Mouse (Mus musculus) liver, adult 2 months (tissue): Measurements from ENCODE around the gene Gm20388. TPM values are rescaled to one million over a fixed set of nuclear protein-coding genes. Genes with fewer than 3 reads are reported as not detected.

Source experiments
- DNase-seq: peaks from one replicate; pipeline ENCODE4 v3.0.0-alpha.2; 2011; ENCODE audit warnings: low read depth, low spot score; ENCODE audit errors: extremely low read depth
- H3K27ac ChIP-seq: fragments of 200-500 bp; replicated peaks from 2 replicates; pipeline ENCODE4 v1.5.1; 2012; ENCODE audit warnings: low read depth, mild to moderate bottlenecking, control low read depth, inconsistent platforms, low read length; ENCODE audit not compliant: insufficient read depth
- H3K27me3 ChIP-seq: fragments of 200-500 bp; 2 replicates; pipeline ENCODE4 v1.6.1; 2012; ENCODE audit warnings: mild to moderate bottlenecking, moderate library complexity, low read length, inconsistent platforms; ENCODE audit not compliant: control insufficient read depth, insufficient read depth
- H3K36me3 ChIP-seq: fragments of 200-500 bp; 2 replicates; pipeline ENCODE4 v1.6.1; 2012; ENCODE audit warnings: low read length, inconsistent platforms; ENCODE audit not compliant: control insufficient read depth, insufficient read depth
- H3K4me1 ChIP-seq: fragments of 200-500 bp; 2 replicates; pipeline ENCODE4 v1.6.1; 2011; ENCODE audit warnings: low read length; ENCODE audit not compliant: control insufficient read depth, insufficient read depth
- H3K4me3 ChIP-seq: fragments of 200-500 bp; 2 replicates; pipeline ENCODE4 v1.5.1; 2011; ENCODE audit warnings: low read depth, mild to moderate bottlenecking, control low read depth, low read length, moderate library complexity; ENCODE audit not compliant: insufficient read depth
- H3K79me2 ChIP-seq: fragments of 200-500 bp; 2 replicates; pipeline ENCODE4 v1.6.1; 2012; ENCODE audit warnings: inconsistent platforms, mild to moderate bottlenecking, low read length, moderate library complexity; ENCODE audit not compliant: control insufficient read depth, insufficient read depth
- H3K9ac ChIP-seq: fragments of 200-500 bp; 2 replicates; pipeline ENCODE4 v1.6.1; 2012; ENCODE audit warnings: low read depth, mild to moderate bottlenecking, control low read depth, inconsistent platforms, low read length
- CTCF ChIP-seq: fragments of 200-500 bp; IDR thresholded peaks from 2 replicates; pipeline ENCODE4 v1.5.1; 2011; ENCODE audit warnings: low read depth, low read length, control low read depth
- POLR2A ChIP-seq: fragments of 200-500 bp; IDR thresholded peaks from 2 replicates; pipeline ENCODE4 v1.6.1; 2011; ENCODE audit warnings: low read length, control low read depth; ENCODE audit not compliant: insufficient read depth; ENCODE audit errors: extremely low read depth
- WGBS: fragments of 180-500 bp; shearing (Covaris S2); methylation state at CpG from one replicate; pipeline ENCODE4 v1.1.7; 2018; 5-methylcytosine and 5-hydroxymethylcytosine counted together
- polyA plus RNA-seq: library from polyadenylated mRNA; depleted of rRNA; stranded (reverse); fragments of >200 nt; gene quantifications from 2 replicates; pipeline ENCODE4 v1.2.3, GENCODE M21; 2012
- total RNA-seq: library from RNA; depleted of rRNA; stranded (reverse); fragments of >200 nt; gene quantifications from 2 replicates; pipeline ENCODE4 v1.2.3, GENCODE M21; 2014

The Gm20388 gene
- total and polyA plus RNA-seq, 2 experiments = 6.4 to 19.9 TPM

DNA sequence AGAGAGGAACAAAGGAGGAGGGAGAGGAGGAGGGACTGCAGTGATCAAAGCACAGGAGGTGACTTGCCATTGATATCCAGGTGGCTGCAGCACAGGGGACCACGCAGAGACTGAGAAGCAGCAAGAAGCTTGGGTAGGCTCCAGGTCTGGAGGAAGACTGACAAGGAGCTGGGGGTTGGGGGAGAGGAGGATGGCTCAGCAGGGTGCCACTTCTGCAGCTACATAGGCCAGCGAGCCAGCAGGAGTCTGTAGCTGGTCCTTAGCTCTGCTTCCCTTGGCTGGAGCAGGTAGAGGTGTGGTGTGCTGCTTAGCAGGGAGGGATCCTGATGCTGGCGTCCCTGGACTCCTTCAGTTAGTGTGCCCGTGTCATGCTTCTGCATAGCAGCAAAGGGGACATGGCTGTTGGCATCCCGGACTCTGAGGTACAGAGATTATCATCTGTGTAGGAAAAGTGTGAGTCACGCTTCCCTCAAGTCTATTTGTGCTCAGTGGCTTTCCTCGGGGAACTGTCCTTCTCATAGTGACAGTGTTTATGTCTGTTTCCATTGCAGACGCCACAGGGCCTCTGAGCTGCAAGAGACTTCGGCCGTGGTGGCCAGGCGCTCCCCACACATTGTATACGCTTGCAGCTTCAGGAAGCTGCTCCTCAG lies 234.1 kb downstream of the Gm20388 start:
- WGBS = 68% methylated on average over 12 of the region's 12 CpGs
- no peaks in the 10 kb centered on the region for H3K79me2 ChIP-seq
- no peak overlapping the region for H3K4me3 ChIP-seq
- no peak overlapping the region for H3K9ac ChIP-seq
- no peak for DNase-seq
- 0 out of 2 replicates have a peak, but pooled peaks cover 2% of the 10 kb centered on the region for H3K36me3 ChIP-seq
- no peaks in the 10 kb centered on the region for H3K4me1 ChIP-seq
- no peak overlapping the region for H3K27ac ChIP-seq
- H3K27me3 ChIP-seq = no peaks in the 10 kb centered on the region
- TF ChIP-seq POLR2A = no peak
- TF ChIP-seq CTCF = no peak

DNA sequence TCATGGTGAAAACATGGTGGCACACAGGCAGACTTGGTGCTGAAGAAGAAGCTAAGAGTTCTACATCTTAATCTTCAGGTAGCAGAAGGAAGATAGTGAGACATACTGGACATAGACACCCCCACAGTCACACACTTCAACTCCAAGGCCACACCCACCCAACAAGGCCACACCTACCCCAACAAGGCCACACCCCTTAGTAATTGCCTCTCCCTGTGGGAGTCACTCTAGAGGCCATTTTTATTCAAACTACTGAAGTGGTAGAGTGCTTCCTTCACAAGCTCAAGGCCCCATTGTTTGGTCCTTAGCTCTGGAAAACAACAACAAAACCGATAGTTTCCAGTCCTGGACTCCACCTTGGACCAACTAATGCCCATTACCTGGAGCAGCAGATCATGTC lies 235.4 kb downstream of the Gm20388 start:
- DNase-seq = no peak
- 87% methylated on average over 1 of the region's 1 CpGs for WGBS
- H3K9ac ChIP-seq = no peak overlapping the region

DNA sequence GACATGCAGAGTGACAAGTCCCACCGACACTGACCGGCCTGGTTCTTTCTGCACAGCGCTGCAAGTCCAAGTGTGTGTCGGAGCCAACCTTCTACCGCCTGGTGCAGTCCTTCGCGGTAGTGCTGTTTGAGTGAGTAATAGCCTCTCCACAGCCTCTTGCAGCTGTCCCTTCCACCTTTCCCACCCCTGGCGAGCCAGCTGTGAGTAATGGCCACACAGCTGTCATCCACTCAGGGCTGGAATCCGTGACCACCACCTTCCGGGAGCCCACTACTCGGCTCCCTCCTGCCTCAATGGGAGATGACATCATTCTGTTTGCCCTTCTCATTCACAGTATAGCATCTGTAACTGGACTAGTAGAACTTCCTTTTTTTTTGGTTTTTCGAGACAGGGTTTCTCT lies 239.4 kb downstream of the Gm20388 start:
- no peak for DNase-seq
- H3K9ac ChIP-seq = no peak overlapping the region
- H3K4me3 ChIP-seq = no peak overlapping the region
- 81% methylated on average over 12 of the region's 12 CpGs for WGBS
- no peak for TF ChIP-seq POLR2A
- TF ChIP-seq CTCF = no peak
- no peaks in the 10 kb centered on the region for H3K27me3 ChIP-seq
- no peak overlapping the region for H3K27ac ChIP-seq
- no peaks in the 10 kb centered on the region for H3K79me2 ChIP-seq
- H3K36me3 ChIP-seq = 0 out of 2 replicates have a peak, but pooled peaks cover 2% of the 10 kb centered on the region
- H3K4me1 ChIP-seq = no peaks in the 10 kb centered on the region

More for the DNA sequence above, 235.4 kb downstream of the Gm20388 start:
- H3K79me2 ChIP-seq = no peaks in the 10 kb centered on the region
- TF ChIP-seq CTCF = no peak
- no peak for TF ChIP-seq POLR2A
- no peak overlapping the region for H3K4me3 ChIP-seq
- no peaks in the 10 kb centered on the region for H3K4me1 ChIP-seq
- no peaks in the 10 kb centered on the region for H3K27me3 ChIP-seq
- no peak overlapping the region for H3K27ac ChIP-seq
- 0 out of 2 replicates have a peak, but pooled peaks cover 2% of the 10 kb centered on the region for H3K36me3 ChIP-seq

DNA sequence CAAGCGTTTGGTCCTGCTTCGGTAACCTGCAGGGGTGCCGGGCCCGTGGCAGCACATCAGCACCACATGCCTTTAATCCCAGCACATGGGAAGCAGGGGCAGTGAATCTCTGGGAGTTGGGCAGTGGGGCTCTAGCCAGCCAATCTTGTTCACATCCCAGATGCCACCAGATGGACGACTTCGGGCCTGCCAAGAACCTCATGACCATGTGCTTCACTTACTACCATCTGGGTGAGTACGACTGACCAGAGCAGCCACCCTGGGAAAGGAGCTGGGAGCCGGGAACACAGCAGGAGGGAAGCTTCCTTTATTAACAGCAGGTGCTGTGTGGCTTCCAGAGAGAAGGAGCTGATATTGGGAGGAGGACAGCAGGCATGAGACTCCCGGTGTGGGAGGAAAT lies 240.5 kb downstream of the Gm20388 start:
- TF ChIP-seq POLR2A (no peak), CTCF (no peak)
- 81% methylated on average over 9 of the region's 9 CpGs for WGBS

DNA sequence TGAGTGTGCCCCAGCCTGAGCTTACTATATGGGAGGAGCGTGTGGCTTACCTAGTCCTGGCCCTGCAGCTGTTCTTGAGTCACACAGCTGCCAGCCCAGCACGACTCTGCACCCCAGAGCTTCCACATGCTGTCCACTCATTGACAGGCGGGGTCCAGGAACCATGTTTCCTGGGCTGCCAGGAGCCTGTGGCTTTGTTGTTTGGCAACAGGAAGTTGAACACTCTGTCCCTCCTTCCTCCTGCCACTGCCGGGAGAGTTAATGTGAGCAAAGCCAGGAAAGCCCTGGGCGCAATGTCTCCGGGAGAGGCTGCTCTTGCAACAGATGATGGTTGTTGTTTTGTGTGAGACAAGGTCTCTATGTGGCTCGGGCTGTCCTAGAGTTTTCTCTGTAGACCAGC lies 242.0 kb downstream of the Gm20388 start:
- DNase-seq = no peak
- TF ChIP-seq POLR2A = no peak
- no peak for TF ChIP-seq CTCF
- no peak overlapping the region for H3K9ac ChIP-seq
- no peaks in the 10 kb centered on the region for H3K36me3 ChIP-seq
- no peak overlapping the region for H3K4me3 ChIP-seq
- 68% methylated on average over 7 of the region's 7 CpGs for WGBS
- H3K27ac ChIP-seq = no peak overlapping the region
- no peaks in the 10 kb centered on the region for H3K4me1 ChIP-seq
- H3K27me3 ChIP-seq = no peaks in the 10 kb centered on the region
- no peaks in the 10 kb centered on the region for H3K79me2 ChIP-seq

More for the DNA sequence above, 240.5 kb downstream of the Gm20388 start:
- no peak for DNase-seq
- H3K4me3 ChIP-seq = no peak overlapping the region
- no peaks in the 10 kb centered on the region for H3K4me1 ChIP-seq
- H3K27ac ChIP-seq = no peak overlapping the region
- no peak overlapping the region for H3K9ac ChIP-seq
- H3K79me2 ChIP-seq = no peaks in the 10 kb centered on the region
- no peaks in the 10 kb centered on the region for H3K36me3 ChIP-seq
- no peaks in the 10 kb centered on the region for H3K27me3 ChIP-seq

DNA sequence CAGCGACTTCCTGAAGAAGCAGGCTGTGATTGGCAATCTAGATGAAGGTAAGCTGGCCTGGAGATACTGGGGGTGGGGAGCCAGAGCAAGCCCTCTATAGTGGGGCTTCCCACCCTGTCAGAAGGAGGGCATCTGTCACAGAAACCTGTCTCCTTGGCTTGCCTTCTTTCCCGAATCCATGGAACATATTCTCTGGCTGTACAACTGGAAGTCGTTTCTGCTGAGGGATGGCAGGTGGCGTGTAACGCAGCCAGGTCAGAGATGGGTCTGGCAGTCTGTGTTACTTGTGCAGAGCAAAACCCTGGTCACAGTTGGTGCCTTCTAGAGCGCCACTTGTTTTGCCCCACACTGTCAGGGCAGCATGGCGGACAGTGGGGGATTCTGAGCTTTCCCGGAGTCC lies 249.7 kb downstream of the Gm20388 start:
- WGBS = 89% methylated on average over 8 of the region's 8 CpGs
- TF ChIP-seq POLR2A (no peak), CTCF (no peak)

More for the DNA sequence above, 249.7 kb downstream of the Gm20388 start:
- no peaks in the 10 kb centered on the region for H3K4me1 ChIP-seq
- H3K9ac ChIP-seq = no peak overlapping the region
- no peak for DNase-seq
- no peak overlapping the region for H3K27ac ChIP-seq
- H3K79me2 ChIP-seq = no peaks in the 10 kb centered on the region
- H3K36me3 ChIP-seq = no peaks in the 10 kb centered on the region
- no peak overlapping the region for H3K4me3 ChIP-seq
- H3K27me3 ChIP-seq = no peaks in the 10 kb centered on the region
